Mouse (Mus musculus) retina, postnatal 1 day (tissue): ENCODE results near the gene Stk11.
A peak's percentile ranks its signal among the peaks of the same experiment; 100 is the strongest.

Experiments
- DNase-seq: peaks from one replicate; pipeline ENCODE4 v3.0.0-alpha.2; 2012

Stk11 gene

DNA sequence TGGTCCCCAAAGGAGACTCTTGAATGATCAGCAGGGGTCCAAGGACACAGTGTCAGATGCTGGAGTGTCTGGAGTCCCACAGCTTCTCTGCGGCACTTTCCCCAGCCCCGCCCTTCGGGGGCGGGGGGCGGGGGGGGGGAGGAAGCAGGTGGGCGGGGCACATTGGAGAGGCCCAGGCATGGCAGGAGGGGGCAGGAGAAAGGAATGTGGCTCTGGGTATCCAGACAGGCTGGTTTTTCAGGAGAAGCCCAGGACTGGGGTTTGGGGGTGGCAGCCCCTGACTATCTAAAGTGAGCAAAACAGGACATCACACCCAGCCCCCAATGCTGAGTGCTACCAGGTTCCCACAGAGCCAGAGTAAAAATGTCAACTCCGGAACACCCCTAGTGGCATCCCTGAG, 18.3 kb upstream of the Stk11 start:
- peak; percentile 7 for DNase-seq

DNA sequence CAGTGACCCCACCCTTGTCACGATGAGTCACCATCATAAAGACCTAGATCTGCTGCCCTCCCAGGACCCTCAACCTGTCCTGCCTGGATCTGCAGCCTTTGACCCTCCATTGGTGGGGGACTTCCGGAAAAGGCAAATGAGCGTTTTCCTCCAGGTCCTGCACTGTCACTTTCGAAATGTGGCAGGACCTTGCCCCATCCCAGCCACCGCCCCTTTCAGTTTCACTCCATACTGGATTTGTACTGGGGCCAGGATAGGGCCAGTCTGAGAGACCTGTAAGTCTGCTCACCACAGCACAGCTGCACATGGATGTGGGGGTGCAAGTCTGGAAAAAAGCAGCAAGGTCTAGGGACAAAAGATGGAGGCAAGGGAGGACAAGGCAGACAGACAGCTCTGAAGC, 17.0 kb upstream of the Stk11 start:
- no peak for DNase-seq

DNA sequence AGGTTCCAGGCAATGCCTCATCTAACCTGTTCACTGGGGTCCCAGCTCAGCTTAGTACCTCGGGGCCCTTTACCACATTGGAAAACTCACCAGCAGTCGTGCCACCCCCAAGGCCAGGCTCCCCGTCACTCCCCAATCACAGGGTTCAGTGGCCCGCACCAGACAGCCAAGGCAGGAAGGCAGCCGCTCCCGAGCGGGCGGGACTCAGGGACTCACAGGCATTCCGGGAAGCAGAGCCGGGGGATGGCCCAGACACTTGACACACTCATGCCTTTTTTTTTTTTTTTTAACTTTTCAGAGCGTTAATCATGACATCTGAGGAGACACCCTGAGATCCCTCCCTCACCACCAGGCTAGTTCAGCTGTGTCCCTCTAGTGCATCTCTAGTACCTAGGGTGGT, 14.6 kb upstream of the Stk11 start:
- DNase-seq = no peak

DNA sequence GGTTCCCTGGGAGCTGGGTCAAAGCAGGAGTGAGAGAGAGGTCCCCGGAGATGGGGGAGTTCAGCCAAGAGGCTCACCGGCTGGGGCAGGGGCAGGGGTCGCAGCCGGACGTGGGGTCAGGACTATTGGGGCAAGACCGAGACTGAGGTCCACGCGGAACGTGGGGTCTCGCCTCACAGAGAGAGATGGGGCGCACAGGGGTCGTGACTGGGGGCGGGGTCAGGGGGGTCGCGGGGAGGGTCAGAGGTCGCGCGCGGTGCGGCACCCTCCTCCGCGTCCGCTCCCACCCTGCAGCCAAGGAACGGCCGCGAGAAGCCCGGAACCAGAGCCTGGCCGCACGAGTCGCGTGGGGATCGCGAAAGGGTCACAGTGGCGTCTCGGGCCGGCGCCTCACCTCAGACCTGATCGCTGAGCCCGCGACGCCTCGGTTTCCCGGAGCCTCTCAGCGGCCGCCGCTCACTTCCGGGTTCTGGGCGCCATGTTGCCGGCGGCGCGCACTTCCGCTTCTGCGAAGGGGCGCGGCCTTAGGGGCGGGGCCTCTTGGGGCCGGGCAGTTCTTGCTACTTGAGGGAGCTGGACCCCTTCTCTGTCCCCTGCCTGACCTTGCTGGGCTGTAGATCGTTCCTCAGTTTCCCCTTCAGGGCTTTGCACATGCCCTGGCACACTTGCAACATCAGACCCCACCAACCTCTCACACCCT, 13.2 kb upstream of the Stk11 start:
- peak; percentile 90 for DNase-seq

DNA sequence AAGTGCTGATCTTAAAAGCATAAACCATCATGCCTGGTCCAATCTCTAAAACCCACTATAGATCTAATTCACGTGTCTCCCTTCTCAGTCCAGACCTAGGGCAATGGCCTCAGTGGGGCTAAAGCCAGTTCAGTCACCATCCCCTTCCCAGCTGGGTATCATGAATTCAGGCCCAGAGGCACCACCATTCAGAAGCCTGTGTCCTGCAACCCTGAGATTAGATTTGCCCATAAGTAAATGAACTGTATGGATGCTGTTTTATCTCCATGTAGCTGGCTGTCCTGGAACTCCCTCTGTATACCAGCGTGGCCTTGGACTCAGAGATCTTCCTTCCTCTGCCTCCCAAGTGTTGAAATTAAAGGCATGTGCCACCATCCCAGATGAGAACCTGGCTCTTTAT, 12.6 kb upstream of the Stk11 start:
- DNase-seq = no peak

DNA sequence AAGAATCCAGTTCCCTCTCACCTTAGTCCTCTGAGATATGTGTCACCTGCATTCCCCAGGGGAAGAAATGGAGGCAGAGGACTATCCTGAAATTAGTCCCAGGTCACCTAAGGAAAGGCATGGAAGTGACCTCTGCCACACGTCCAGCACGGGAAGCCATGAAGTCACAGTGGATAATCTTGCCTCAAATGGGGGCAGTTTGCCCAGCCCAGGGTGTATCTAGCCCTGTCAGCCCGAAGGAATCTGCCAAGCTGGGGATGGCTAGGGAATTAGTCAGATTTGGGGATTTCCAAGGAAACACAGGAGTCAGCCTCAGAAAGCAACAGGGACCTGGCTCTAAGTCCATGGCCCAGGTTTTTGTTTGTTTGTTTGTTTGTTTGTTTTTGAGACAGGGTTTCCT, 11.4 kb upstream of the Stk11 start:
- no peak for DNase-seq

DNA sequence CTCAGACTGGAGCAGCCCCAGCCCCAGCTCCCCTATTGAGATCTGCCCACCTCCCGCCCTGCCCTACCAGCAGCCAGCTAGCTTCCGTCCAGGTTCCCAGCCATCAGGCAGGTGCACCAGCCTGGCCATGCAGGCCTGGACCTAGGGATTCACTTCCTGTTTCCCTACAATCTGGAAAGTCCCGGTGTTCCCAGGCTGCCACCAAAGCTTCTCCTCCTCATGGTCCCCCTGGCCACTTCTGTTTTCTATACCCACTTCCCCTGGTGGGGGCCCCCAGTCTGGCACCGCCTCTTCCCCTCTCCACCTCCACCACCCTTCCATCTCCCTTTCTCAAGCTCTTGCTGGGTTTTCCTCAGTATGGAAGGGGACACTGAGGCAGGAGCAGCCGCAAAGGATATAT, 10.1 kb upstream of the Stk11 start, which contains the start of gene Sbno2:
Gene Sbno2 (minus strand): TSS at position 112 of the 400 bp plus-strand sequence.
- DNase-seq = no peak

DNA sequence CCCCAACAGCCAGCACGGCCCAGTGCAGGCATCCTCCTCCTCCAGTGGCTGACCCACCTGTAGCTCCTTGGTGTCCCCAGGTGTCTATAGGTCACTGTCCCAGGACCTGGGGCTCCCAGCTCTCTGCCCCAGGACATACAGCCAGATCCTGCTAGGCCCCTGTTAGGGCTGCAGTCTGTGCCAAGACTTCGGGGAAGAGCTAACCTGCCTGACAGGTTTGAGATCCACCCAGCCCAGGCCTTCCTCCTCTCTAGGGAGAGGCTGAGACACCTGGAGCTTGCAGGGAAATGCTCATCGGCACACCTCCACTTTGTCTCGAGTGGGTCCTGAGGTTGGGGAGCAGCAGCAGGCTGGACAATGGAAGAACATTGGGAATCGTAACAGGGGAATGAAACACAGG, 9.7 kb upstream of the Stk11 start:
- no peak for DNase-seq

DNA sequence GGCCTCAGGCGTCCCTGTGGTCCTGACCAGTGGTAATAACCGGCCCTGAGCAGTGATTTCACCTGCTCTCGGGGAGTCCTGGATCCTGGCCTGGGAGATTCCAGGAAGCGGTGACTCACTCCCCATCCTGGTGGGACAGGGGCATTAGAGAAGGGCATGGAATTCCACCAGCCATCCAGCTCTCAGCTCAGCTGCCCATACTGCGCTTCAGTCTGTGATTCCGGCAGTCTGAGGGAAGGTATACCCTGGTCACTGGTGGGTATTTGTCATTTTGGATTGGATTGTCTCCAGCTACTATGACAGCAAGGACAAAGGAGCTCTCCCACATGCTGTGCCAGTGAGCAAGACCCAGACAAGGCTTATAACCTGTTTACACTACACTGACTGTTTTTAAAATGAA, 7.9 kb upstream of the Stk11 start:
- no peak for DNase-seq

DNA sequence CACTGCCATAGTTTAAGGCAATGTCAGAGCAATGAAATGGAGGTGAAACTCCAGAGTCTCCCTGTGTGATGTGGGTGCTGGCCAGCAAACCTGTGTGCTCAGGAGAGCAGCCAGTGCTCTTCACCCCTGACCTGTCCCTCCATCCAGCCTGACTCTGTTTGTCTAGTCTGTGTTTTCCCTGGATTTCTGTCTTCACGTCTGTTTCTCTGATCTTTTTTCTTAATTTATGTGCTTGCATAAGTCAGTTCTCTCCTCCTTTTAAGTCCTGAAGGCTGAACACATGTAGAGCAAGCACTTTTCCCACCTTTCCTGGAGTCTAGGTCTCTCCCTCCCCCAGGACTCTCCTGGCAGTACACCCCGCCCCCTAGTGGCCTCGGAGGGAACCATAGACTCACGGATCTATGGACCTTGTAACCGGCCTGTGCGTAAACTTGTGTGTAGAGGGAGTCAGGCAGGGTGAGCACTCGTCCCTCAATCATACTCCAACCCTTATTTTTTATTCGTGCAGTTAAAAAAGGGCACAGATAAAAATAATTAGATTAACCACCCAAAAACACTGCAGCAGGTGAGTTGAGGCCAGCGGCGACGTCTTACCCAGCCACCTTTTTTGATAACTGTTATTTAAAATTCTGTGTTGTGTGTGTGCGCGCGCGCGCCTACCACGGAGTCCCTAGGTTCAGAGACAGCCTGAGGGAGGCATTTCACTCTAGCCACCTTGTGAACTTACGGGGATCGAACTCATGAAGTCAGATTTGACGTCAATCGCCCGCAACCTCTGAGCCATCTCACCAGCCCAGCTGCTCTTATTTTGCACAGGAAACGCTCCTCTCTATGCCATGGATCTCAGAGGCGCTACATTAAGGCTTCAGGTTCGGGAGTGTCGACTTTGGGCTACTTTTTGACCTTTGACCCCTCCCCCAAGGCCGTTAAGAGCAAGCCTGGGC, 990 bp upstream of the Stk11 start:
- DNase-seq = peak; percentile 93

DNA sequence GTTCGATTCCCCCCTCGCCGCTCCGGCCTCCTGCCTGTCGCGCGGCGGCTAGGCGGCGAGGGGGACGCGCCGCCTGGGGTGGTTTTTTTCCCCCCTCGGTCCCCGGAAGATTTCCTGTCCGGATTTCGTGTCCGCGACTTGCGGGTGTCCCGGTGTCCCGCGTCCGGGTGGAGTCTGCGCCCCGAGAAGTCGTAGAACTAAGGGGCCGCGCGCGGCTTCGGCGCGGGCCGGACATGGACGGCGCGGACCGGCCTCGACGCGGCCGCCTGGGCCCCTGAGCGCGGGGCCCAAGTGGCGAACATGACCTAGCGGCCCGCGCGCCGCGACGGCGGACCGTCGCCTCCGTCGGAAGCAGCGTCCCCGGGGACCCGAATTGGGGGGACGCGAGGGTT, 337 bp downstream of the Stk11 start:
- no peak for DNase-seq

DNA sequence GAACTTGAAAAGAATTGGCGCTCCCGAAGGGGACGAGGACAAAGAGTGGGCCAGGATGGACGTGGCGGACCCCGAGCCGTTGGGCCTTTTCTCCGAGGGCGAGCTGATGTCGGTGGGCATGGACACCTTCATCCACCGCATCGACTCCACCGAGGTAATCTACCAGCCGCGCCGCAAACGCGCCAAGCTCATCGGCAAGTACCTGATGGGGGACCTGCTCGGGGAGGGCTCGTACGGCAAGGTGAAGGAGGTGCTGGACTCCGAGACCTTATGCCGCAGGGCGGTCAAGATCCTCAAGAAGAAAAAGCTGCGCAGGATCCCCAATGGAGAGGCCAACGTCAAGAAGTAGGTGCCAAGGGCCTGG, 942 bp downstream of the Stk11 start:
- DNase-seq = no peak

DNA sequence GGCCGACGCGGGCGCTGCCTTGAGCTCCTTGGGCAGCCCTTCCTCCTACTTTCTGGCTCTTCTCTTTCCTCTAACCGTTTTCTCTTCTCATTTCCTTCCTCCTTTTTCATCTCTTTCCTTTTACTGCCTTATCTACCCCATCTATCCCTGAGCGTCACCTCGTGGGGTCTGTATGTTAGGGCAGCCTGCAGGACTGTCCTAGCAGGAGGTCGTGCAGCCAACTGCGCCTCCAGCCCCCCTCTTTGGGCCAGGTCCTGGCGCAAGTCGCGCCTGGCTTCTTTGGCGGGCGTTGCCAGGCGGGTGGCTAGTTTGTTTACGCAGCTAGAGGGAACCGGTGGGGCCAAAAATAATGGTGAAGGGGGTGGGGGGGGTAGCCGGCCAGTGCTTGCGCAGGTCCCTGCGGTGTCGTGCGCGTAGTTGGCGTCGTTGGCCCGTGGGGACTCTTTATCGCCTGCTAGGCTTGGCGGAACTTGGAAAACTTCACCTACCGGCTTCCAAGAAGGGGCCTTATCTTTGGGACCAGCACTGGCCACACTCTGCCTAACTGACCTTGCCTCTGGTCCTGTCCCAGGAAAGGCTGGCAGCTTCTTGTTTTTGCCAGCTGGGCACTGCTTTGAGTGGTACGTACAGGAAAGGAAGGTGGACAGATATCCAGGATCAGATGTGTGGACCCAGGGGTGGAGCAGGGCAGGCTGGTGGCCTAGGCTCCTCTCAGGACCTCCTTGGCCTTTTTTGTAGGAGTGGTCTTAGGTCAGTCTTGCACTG, 1.5 kb downstream of the Stk11 start:
- peak; percentile 48 for DNase-seq

DNA sequence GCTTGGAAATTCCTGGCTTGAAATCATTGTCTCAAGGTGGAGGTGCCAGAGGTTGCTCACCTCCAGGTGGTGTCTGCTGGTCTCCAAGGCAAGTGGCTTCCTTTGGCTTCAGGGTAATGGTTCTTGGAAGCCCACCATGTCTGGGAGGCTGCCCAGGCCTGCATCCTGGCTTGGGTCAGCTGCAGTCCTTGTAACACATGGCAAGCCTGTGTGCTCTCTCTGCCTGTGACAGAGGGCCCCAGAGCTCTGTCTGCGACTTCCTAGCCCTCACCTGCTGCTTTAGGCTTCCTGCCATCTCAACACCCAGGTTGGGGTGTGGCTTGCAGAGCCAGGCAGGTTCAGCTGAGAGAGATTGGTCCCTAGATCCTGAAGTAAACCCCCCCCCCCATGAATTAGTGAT, 2.1 kb downstream of the Stk11 start:
- DNase-seq = no peak

DNA sequence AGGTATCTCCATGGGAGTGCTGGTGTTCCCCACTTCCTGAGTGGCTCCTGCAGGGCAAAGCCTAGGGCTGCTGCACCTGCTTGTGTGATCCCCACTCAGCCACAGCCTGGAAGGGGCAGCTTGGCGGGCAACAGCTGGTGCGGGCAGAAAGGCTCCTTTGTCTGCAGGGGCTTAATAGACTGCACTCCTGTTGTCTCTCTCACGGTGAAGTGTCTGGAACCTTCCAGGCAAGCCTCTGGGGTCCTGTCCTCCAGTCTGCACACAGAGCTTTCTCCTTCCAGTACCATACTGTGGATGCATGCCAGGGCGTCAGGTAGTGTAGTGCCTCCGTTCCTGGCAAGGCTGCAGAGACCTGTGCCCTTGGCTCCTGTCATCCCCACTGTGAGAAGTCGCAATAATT, 2.9 kb downstream of the Stk11 start:
- peak; percentile 71 for DNase-seq

DNA sequence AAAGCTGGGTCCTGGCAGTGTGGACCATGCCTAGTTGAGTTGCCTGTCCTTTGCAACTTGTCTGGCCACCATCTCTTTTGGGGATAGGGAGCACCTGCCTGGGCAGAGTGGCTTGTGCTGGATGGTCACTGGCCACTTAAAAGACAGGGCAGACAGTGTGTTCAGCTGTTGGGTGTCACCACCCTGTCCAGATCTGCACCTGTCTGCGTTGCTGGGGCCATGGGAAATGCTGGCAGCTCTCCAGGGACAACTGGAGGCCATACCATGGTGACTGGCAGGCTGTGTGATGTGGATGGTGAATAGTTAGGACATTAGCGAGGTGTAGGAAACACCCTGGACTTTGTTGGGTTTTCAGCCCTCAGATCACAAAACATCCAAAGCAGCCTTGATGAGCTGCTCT, 4.5 kb downstream of the Stk11 start:
- DNase-seq = no peak

DNA sequence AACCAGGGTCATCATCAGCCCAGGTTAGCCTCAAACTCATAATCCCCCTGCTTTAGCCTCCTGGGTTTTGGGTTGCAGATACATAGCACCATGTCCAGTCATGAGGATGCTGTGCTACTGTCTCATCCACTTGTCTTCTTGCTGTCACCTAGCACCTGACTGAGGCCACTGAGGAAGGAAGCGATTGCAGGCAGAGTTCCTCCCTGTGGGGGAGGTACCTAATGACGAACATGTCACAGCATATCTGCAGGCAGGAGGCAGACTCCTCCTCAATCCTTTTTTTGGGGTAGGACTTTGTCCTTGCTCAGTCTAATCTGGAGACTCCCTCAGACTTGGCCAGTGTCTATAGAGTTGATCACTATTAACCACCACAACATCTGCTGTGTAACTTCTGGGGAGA, 6.0 kb downstream of the Stk11 start:
- DNase-seq = no peak

DNA sequence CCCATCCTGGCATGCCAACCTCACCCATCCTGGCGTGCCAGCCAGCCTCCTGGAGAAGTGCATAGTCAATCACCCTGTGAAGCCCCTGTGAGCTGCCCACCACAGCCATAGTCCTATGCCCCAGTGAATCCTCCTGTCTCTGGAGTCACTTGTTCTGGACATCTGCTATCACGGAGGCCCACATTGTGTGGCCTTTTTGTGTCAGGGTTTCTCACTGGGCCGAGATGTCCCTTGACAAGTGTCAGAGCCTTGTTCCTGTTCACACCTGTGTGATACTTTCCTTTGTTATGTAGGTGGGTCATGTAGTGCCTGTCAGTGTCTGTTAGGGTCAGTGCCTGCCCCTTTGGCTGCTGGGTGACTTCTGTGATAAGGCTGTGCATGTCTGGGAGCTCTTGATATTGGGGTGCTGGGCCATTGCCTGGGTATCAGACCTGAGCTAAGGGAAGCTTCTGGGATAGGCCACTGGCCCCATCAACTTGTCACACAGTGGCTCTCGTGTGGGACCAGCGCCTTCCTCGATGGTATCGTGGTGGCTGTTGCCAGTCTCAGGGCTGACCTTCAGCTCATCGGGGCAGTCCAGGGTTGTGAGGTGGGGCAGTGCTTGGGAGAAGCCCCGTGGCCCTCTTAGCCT, 8.4 kb downstream of the Stk11 start:
- DNase-seq = no peak

DNA sequence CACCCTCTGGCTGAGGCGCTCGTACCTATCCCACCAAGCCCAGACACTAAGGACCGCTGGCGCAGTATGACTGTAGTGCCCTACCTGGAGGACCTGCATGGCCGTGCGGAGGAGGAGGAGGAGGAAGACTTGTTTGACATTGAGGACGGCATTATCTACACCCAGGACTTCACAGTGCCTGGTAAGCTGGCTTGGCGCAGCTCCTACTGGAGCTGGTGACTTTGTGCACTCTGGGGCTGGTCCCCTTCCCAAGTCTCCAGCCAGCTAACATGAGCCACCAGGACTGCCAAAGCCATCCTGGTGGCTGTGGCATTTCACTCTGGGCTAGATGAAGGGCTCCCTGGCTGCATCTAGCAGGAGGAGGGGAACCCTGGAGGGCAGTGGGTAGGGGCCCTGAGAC, 12.3 kb downstream of the Stk11 start:
- DNase-seq = no peak

DNA sequence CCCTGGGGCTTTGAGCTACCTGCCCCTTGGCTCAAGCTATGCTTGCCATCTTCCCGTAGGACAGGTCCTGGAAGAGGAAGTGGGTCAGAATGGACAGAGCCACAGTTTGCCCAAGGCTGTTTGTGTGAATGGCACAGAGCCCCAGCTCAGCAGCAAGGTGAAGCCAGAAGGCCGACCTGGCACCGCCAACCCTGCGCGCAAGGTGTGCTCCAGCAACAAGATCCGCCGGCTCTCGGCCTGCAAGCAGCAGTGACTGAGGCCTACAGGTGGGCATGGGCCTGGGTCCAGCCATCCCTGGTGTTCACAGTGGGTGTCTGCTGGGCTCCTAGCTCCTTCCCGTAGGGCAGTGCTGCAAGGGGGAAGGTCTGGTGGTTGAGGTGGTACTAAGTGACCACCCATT, 14.2 kb downstream of the Stk11 start:
- DNase-seq = no peak

DNA sequence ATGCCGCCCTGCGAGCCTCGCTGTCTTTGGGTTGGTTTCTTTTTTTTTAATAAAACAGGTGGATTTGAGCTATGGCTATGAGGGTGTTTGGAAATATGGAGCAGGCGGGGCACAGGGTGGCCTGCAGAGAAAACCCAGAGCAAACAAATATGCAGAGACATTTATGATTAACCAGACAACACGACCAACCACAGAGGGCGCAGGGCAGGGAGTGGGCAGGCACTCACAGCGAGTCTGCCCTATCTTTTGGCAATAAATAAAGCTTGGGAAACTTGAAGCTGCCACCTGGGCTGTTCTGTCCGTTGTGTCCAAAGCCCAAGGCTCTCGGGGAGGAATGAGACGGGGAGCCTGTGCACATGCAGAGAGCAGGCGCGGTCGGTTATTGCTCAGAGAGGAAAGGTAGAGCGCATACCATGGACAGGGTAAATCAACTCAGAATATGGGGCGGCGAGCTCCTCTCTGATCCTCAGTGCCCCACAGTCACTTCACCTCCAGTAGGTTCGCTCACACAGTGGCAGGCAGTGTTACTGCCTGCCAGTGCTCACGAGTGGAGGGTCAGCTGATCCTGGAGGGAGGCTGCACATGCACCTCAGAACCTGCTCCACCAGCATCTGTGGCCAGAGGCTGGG, 14.9 kb downstream of the Stk11 start:
- DNase-seq = no peak

DNA sequence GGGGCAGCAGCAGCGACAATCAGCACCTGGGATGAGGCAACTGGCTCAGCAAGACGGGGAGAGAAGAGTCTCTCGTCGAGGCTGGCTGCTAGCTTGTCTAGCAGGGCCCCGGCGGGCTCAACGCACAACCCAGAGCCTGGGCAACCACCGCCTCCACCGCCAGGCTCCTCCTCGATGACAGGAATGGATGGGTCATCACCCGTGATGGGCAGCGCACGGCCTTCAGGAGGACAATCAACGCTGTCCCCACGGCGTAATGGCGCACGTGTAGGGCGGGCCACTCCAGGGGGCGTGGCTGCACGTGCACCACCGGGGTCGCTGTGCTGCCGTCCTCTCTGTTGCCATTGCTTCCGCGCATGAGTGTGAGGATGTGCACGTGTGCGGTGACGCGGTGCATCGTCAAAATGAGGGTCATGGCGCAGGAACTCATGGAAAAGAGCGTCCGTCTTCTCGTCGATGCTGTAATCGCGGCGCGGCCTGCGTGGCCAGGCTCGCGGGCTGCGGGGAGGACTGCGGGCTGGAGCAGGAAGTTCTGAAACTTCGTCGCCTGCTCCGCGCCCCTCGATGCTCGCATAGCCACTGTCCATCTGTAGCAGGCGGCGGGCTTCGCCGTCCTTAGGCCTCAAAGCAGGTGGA, 15.8 kb downstream of the Stk11 start:
- DNase-seq = peak; percentile 71
